Mouse (Mus musculus) liver, embryonic 14.5 days (tissue): ENCODE measurements around the gene Gm20716. TPM values are rescaled to one million over a fixed set of nuclear protein-coding genes. Genes with fewer than 3 reads are reported as not detected.

Experiments used
- ATAC-seq: fragments of 200-750 bp; cut with Nextera tagmentation; 2 replicates; pipeline ENCODE4 v1.8.0; 2017; ENCODE audit warnings: moderate number of reproducible peaks, mild to moderate bottlenecking, moderate library complexity; ENCODE audit not compliant: insufficient read depth
- DNase-seq, 3 experiments: peaks; one replicate each; pipeline ENCODE4 v3.0.0-alpha.2; 2012 to 2013; ENCODE audit warnings: low read depth in 3 of 3, low spot score in 3 of 3
- H3K27ac ChIP-seq: fragments of 300-500 bp; sonication (generic); 2 replicates; pipeline ENCODE4 v1.5.1; 2014; ENCODE audit warnings: moderate library complexity, mild to moderate bottlenecking, control low read depth, inconsistent platforms
- H3K27me3 ChIP-seq: fragments of 300-500 bp; sonication (generic); 2 replicates; pipeline ENCODE4 v1.6.1; 2014; ENCODE audit warnings: mild to moderate bottlenecking, low read length, moderate library complexity; ENCODE audit not compliant: control insufficient read depth, insufficient read depth
- H3K36me3 ChIP-seq: fragments of 300-500 bp; sonication (generic); replicated peaks from 2 replicates; pipeline ENCODE4 v1.6.1; 2014; ENCODE audit warnings: low read depth; ENCODE audit not compliant: control insufficient read depth, insufficient read depth
- H3K4me1 ChIP-seq, 2 experiments: fragments of 200-500 bp in 1 of 2; fragments of 300-500 bp in 1 of 2; sonication (generic) in 1 of 2; replicated peaks; 2 replicates each; pipeline ENCODE4 v1.6.1; 2012 to 2014; ENCODE audit warnings: antibody characterized with exemption in 1 of 2, inconsistent platforms in 1 of 2, low read length in 1 of 2; ENCODE audit not compliant: control insufficient read depth in 2 of 2, insufficient read depth in 2 of 2
- H3K4me2 ChIP-seq: fragments of 300-500 bp; sonication (generic); 2 replicates; pipeline ENCODE4 v1.6.1; 2014; ENCODE audit warnings: low read depth, mild to moderate bottlenecking, control low read depth, moderate library complexity
- H3K4me3 ChIP-seq, 2 experiments: fragments of 200-500 bp in 1 of 2; fragments of 300-500 bp in 1 of 2; sonication (generic) in 1 of 2; 2 replicates each; pipeline ENCODE4 v1.5.1; 2012 to 2014; ENCODE audit warnings: low read depth in 2 of 2, low read length in 2 of 2, mild to moderate bottlenecking in 2 of 2, control low read depth in 1 of 2, inconsistent platforms in 1 of 2, moderate library complexity in 1 of 2; ENCODE audit not compliant: insufficient read depth in 1 of 2
- H3K9ac ChIP-seq: fragments of 300-500 bp; sonication (generic); replicated peaks from 2 replicates; pipeline ENCODE4 v1.6.1; 2014; ENCODE audit warnings: mild to moderate bottlenecking, control low read depth, moderate library complexity
- H3K9me3 ChIP-seq: fragments of 300-500 bp; sonication (generic); 2 replicates; pipeline ENCODE4 v1.6.1; 2016; ENCODE audit warnings: low read length, mixed read lengths; ENCODE audit not compliant: control insufficient read depth
- CTCF ChIP-seq: IDR thresholded peaks from 2 replicates; pipeline ENCODE4 v1.5.1; 2016; ENCODE audit warnings: antibody characterized with exemption, low read depth, control low read depth
- EP300 ChIP-seq: IDR thresholded peaks from 2 replicates; pipeline ENCODE4 v1.6.1; 2016; ENCODE audit warnings: antibody characterized with exemption, low read depth
- WGBS: fragments of 180-500 bp; shearing (Covaris S2); extraction: QIAGEN DNeasy Blood & Tissue Kit; methylation state at CpG from one replicate; pipeline ENCODE4 v1.1.7; 2014; ENCODE audit not compliant: insufficient replicate concordance; 5-methylcytosine and 5-hydroxymethylcytosine counted together
- polyA plus RNA-seq, 2 experiments: library from polyadenylated mRNA; depleted of rRNA in 1 of 2; stranded (reverse) in 1 of 2; unstranded in 1 of 2; fragments of >200 nt; fragmentation: Nextera tagmentation in 1 of 2; extraction: Ambion mirVana in 1 of 2; gene quantifications; 2 replicates each; pipeline versions ENCODE4 v1.2.1 to v1.2.3; 2012 to 2014

Gm20716 gene
- polyA plus RNA-seq, 2 experiments = 4.7 to 8.5 TPM

DNA sequence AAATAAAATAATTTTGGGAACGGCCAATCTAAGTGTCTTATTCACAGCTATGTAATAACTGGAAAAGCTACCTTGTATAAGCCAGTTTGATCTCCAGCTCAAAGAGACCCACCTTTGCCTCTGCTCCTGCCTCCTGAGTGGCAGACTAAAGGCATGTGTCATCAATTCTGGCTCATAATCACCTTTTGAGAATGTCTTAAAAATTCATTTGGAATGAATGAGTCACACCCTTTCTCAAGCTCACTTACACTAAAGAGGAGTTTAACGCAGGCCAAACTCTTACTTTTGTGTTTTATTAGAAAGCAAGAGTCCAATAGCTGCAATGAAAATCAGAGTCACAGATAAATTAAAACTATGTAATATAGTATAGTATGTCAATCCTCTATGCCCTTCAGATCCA is 38.3 kb downstream of the Gm20716 start:
- Histone ChIP-seq H3K9ac (no peak overlapping the region), H3K4me2 (no peak overlapping the region), H3K4me3 (no peak overlapping the region), H3K27me3 (no peaks in the 10 kb centered on the region), H3K36me3 (peaks cover 32% of the 10 kb centered on the region), H3K4me1 (peaks cover 4 to 18% of the 10 kb centered on the region in 2 experiments; a peak in 3 of 4 replicates), H3K27ac (no peak overlapping the region), H3K9me3 (no peaks in the 10 kb centered on the region)
- DNase-seq = no peak
- WGBS = 92% methylated on average over 2 of the region's 2 CpGs
- ATAC-seq = no peak
- no peak for TF ChIP-seq CTCF
- no peak for TF ChIP-seq EP300

DNA sequence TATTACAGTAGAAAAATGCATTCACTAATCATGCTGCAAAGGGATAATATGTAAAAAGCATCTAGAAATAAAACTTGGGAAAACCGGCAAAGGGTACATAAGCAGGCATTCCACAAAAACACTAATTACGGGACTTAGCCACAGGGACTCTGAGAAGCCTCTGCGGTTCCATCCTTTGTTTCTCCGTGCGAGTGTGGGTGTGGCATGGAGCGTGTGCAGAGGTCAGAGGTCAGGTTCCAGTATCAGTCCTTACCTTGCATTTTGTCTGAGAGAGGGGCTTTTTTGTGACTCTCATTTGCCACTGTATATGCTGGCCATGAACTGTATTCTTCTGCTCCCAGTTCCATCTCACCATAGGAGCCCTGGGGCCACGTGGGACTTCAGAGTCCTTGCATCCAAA is 54.2 kb downstream of the Gm20716 start:
- no peak for DNase-seq
- TF ChIP-seq EP300 (no peak), CTCF (no peak)
- no peak overlapping the region for H3K4me3 ChIP-seq
- WGBS = 68% methylated on average over 7 of the region's 7 CpGs
- peaks cover 7 to 8% of the 10 kb centered on the region in 2 experiments for H3K4me1 ChIP-seq
- H3K36me3 ChIP-seq = peaks cover 6% of the 10 kb centered on the region; the same call in 1 of the 2 replicates
- H3K4me2 ChIP-seq = no peak overlapping the region
- H3K9ac ChIP-seq = no peak overlapping the region
- no peaks in the 10 kb centered on the region for H3K9me3 ChIP-seq
- no peak overlapping the region for H3K27ac ChIP-seq
- no peak for ATAC-seq
- no peaks in the 10 kb centered on the region for H3K27me3 ChIP-seq

DNA sequence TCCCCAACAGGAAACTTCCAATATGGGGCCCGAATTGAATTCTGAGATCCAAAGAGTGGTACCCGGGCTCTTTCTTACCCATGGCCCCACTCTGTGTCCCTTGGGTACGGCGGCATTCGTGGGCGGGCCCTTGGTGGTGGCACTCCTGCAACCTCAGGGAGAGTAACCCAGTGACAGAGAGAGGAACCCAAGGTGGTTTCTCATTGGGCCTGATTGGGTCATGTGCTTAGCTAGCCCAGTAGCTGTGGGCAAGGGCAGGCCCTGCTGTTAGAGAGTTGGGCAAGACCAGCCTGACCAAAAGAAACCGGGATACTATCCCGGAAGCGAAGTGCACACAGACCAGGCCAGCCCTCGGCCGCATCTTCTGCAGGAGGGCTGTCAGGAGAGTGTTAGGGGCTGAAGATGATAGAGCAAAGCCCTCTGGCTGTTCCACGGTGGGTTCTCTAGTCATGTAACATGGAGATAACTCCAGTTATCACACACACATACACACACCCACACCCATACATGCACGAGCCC is 59.9 kb downstream of the Gm20716 start:
- Histone ChIP-seq H3K4me2 (peak overlapping the region; percentile 77), H3K4me1 (peaks cover 25 to 30% of the 10 kb centered on the region in 2 experiments), H3K27ac (peak overlapping the region; percentile 77), H3K9me3 (no peaks in the 10 kb centered on the region), H3K27me3 (no peaks in the 10 kb centered on the region), H3K36me3 (no peaks in the 10 kb centered on the region), H3K4me3 (peak overlapping the region; percentile 14 to 42), H3K9ac (peak overlapping the region; percentile 57)
- 2% methylated on average over 13 of the region's 13 CpGs for WGBS
- ATAC-seq (peak; percentile 93), DNase-seq (peak; percentile 70 to 74 (median 73))
- TF ChIP-seq CTCF (no peak; the same call in 1 of the 2 replicates), EP300 (peak; percentile 77)

DNA sequence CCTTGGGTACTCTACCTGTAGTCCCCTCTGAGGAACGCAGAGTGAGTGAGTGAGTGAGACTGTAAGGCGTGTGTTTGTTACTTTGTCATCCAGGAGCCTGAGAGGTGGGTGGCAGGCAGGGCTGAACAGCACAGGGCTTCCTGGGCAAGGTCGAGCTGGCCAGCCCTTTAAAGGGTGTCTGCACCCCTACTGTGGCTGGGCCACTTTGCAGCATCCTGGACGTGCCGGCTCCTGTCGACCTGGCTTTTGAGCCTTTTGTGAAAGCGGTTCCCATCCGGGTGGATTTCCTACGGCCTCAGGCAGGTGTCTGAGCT is 60.4 kb downstream of the Gm20716 start:
- no peak for DNase-seq
- H3K4me1 ChIP-seq = peaks cover 25 to 30% of the 10 kb centered on the region in 2 experiments
- no peak for TF ChIP-seq CTCF
- no peak for TF ChIP-seq EP300

DNA sequence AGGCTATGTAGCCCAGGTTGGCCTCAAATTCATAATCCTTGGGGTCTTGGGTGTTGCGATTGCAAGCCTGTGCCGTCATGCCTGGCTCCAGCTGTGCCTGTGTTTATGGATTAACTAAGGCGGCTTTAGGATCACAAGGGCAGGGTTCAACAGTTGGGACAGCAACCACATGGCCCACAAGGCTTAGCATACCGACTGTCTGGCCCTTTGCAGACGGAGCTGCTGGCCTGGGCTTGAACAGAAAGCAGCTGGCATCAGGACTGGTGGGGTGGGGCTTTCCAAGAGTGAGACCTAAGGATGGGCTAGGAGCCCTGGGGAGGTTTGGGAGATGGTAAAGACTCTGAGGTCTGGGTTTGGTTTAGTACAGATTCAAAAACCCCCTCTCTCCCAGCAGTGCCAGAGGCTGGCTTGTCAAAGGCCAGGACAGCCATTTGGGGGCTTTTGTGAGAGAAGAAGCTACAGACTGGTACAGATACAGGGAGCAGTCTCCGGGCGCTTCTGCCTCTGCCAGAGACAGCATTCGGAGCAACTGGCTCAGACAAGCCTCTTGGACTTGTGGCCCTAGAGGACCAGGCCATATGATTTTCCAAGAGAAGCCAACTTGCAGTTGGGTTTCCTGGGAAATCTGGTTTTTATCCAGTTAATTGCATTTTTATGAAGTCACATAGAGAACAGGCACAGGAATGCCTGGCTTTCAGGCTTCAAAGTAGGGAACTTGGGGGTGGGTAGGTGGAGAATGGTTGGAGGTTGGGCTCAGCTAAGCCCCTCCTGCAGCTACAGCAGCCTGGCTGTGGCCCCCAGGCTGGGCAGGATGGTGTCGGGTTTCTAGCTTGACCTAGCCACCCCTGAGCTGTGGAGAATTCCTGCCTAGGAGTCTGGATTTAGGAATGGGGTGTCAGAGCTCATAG is 61.0 kb downstream of the Gm20716 start:
- Histone ChIP-seq H3K36me3 (no peaks in the 10 kb centered on the region), H3K27me3 (no peaks in the 10 kb centered on the region), H3K27ac (peak overlapping the region; percentile 77), H3K4me3 (peak overlapping the region in 1 of 2 experiments; percentile 42; a peak in 2 of 4 replicates), H3K4me2 (peak overlapping the region; percentile 77), H3K9ac (peak overlapping the region; percentile 57), H3K4me1 (peaks cover 25 to 30% of the 10 kb centered on the region in 2 experiments), H3K9me3 (no peaks in the 10 kb centered on the region)
- no peak for ATAC-seq
- no peak for TF ChIP-seq EP300
- no peak for TF ChIP-seq CTCF
- no peak for DNase-seq
- WGBS = 71% methylated on average over 9 of the region's 9 CpGs

More for the DNA sequence above, 60.4 kb downstream of the Gm20716 start:
- H3K4me3 ChIP-seq = peak overlapping the region; percentile 14 to 42; a peak in 3 of 4 replicates
- H3K4me2 ChIP-seq = peak overlapping the region; percentile 77
- H3K27ac ChIP-seq = peak overlapping the region; percentile 77
- no peaks in the 10 kb centered on the region for H3K27me3 ChIP-seq
- no peaks in the 10 kb centered on the region for H3K36me3 ChIP-seq
- WGBS = 14% methylated on average over 9 of the region's 9 CpGs
- peak; percentile 35; the same call in 1 of the 2 replicates for ATAC-seq
- H3K9ac ChIP-seq = peak overlapping the region; percentile 57
- H3K9me3 ChIP-seq = no peaks in the 10 kb centered on the region
